ENCODE assay signal across 7 mouse cellular contexts in the genomic region with DNA sequence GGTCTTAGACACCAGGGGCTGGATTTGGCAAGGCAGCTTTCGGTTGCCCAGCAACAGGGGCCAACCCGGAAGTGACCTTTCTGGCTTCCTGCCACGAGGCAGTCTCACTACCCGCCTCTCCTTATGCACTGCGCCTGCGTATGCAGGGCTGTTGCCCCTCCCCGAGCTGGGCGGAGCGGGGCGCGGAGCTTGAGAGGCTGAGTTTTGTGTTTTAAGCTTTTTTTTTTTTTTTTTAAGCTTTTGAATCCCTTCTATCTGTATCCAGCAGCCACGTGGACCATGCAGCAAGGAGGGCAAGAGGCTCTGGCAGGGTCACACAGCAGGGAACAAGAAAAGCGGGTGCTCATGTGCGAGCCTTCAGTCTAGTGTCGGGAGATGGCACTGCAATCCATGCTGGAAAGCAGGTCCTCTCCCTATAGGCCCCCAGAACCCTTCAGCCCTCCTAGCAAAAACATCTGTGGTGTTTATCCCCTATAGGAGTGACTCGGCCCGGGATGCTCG. TPM values are rescaled to one million over a fixed set of nuclear protein-coding genes. Genes with fewer than 3 reads are reported as not detected.
DNase-seq lines count a peak whose midpoint lies in the region; ATAC-seq lines count a peak whose summit lies in the region.

No protein-coding gene starts in this region.

- WGBS in heart, embryonic 12.5 days, result under 1% methylated on average over 18 of the region's 18 CpGs
- WGBS in kidney, embryonic 16.5 days, result under 1% methylated on average over 18 of the region's 18 CpGs

- ATAC-seq in erythroblast, adult 5-6 weeks (replicated peaks; ENCODE audit: low FRiP score, poor library complexity, severe bottlenecking), result 0 out of 2 replicates have a peak, but pooled peaks have one; percentile 25
- ATAC-seq in heart, embryonic 12.5 days (ENCODE audit: insufficient number of reproducible peaks, low FRiP score), result peak; percentile 92
- peak; percentile 91 for ATAC-seq in kidney, embryonic 16.5 days (ENCODE audit: low FRiP score, low TSS enrichment)

- H3K27me3 ChIP-seq in heart, embryonic 12.5 days (replicated peaks), result peaks cover 27% of the 10 kb centered on the region
- H3K27me3 ChIP-seq in kidney, embryonic 16.5 days (ENCODE audit: insufficient read depth, low read length), result no peaks in the 10 kb centered on the region

- H3K4me2 ChIP-seq in heart, embryonic 12.5 days, result peak overlapping the region; percentile 67
- peak overlapping the region; percentile 60 for H3K4me2 ChIP-seq in kidney, embryonic 16.5 days (replicated peaks; ENCODE audit: low read depth, low read length)

- peak overlapping the region; percentile 43 for H3K4me3 ChIP-seq in heart, embryonic 12.5 days
- H3K4me3 ChIP-seq in kidney, embryonic 16.5 days (ENCODE audit: low read length), result peak overlapping the region; percentile 45

- peaks cover 10% of the 10 kb centered on the region for H3K4me1 ChIP-seq in heart, embryonic 12.5 days (replicated peaks)
- H3K4me1 ChIP-seq in kidney, embryonic 16.5 days (ENCODE audit: insufficient read depth, low read length), result 0 out of 2 replicates have a peak, but pooled peaks cover 7% of the 10 kb centered on the region

- H3K9me3 ChIP-seq in heart, embryonic 12.5 days (replicated peaks), result no peaks in the 10 kb centered on the region
- H3K9me3 ChIP-seq in kidney, embryonic 16.5 days (ENCODE audit: low read length), result no peaks in the 10 kb centered on the region

- DNase-seq in brain, adult 2 months (ENCODE audit: low read depth, low spot score), result peak; percentile 95
- peak; percentile 87 for DNase-seq in liver
- DNase-seq in monocyte, adult 2 months (ENCODE audit: low read depth in 1 of 2, low spot score in 2 of 2), result peak; percentile 45 to 69
- peak; percentile 84 to 87 for DNase-seq in spleen, postnatal 36 days (ENCODE audit: low spot score in 2 of 2)

- H3K36me3 ChIP-seq in heart, embryonic 12.5 days, result no peaks in the 10 kb centered on the region
- H3K36me3 ChIP-seq in kidney, embryonic 16.5 days (ENCODE audit: insufficient read depth, low read length), result no peaks in the 10 kb centered on the region

- peak overlapping the region; percentile 45; the same call in 1 of the 2 replicates for H3K27ac ChIP-seq in heart, embryonic 12.5 days (ENCODE audit: poor library complexity, severe bottlenecking)
- peak overlapping the region; percentile 77 for H3K27ac ChIP-seq in kidney, embryonic 16.5 days (ENCODE audit: low read length)

- H3K9ac ChIP-seq in heart, embryonic 12.5 days, result peak overlapping the region; percentile 55
- H3K9ac ChIP-seq in kidney, embryonic 16.5 days (replicated peaks; ENCODE audit: low read length), result peak overlapping the region; percentile 58

RNA-seq across cellular contexts. Expression of a gene that starts 5.1 kb away (rescaled TPM):
- 1.0 and 4.0 TPM in 2 replicates for total RNA-seq in erythroblast, adult 5-6 weeks (2015; ENCODE audit: low replicate concordance)
- total RNA-seq in erythroblast, adult 5-6 weeks (2017; ENCODE audit: low replicate concordance), result 7.1 and 9.9 TPM in 2 replicates
- 0.20 and 0.44 TPM in 2 replicates for polyA plus RNA-seq in heart, embryonic 12.5 days (2016; fragmentation: Nextera tagmentation; extraction: Ambion mirVana)
- 0.17 TPM in 1 of 2 replicates, not detected in the other for polyA plus RNA-seq in kidney, embryonic 16.5 days (2015; fragmentation: Nextera tagmentation; extraction: Ambion mirVana)

RNA-seq across cellular contexts. Expression of a gene that starts 27.1 kb away (rescaled TPM):
- not detected in 2 replicates for total RNA-seq in erythroblast, adult 5-6 weeks (2015; ENCODE audit: low replicate concordance)
- total RNA-seq in erythroblast, adult 5-6 weeks (2017; ENCODE audit: low replicate concordance), result not detected in 2 replicates
- 0.11 and 0.62 TPM in 2 replicates for polyA plus RNA-seq in heart, embryonic 12.5 days (2016; fragmentation: Nextera tagmentation; extraction: Ambion mirVana)
- 0.24 and 0.59 TPM in 2 replicates for polyA plus RNA-seq in kidney, embryonic 16.5 days (2015; fragmentation: Nextera tagmentation; extraction: Ambion mirVana)

RNA-seq across cellular contexts. Expression of a gene that starts 34.6 kb away (rescaled TPM):
- 3.6 and 8.8 TPM in 2 replicates for total RNA-seq in erythroblast, adult 5-6 weeks (2015; ENCODE audit: low replicate concordance)
- 2.3 and 2.5 TPM in 2 replicates for total RNA-seq in erythroblast, adult 5-6 weeks (2017; ENCODE audit: low replicate concordance)
- polyA plus RNA-seq in heart, embryonic 12.5 days (2016; fragmentation: Nextera tagmentation; extraction: Ambion mirVana), result 35.8 and 38.5 TPM in 2 replicates
- 39.1 and 42.2 TPM in 2 replicates for polyA plus RNA-seq in kidney, embryonic 16.5 days (2015; fragmentation: Nextera tagmentation; extraction: Ambion mirVana)

Comparison
In these comparisons a context has a peak if more than half of its experiments do, and no peak if none do; other contexts are left out.
1. Peak in every context shown above with its lines: DNase-seq, ATAC-seq, H3K4me3 ChIP-seq and H3K27ac ChIP-seq.
2. ATAC-seq: peak in every context shown above with its lines; median percentile 92 in heart, embryonic 12.5 days; 91 in kidney, embryonic 16.5 days; 25 in erythroblast, adult 5-6 weeks.